Mouse (Mus musculus): ENCODE data around the gene Rtl9.

- TF ChIP-seq CTCF (IDR thresholded peaks at IDR 0.05; ENCODE audit: low read depth) (peak; percentile 21; the same call in 1 of the 2 replicates), EP300 (IDR thresholded peaks at IDR 0.05; ENCODE audit: low read depth) (no peak)
Observed at GRCm38 (mm10) chrX:143063780-143064179, 35.6 kb upstream of the Rtl9 start.
